Mouse (Mus musculus) heart, adult 11 months (tissue): ENCODE data around the gene Abcb10.
A peak's percentile ranks its signal among the peaks of the same experiment; 100 is the strongest.
"Not testable (repeated sequence)": the region's sequence is repeated elsewhere in the genome, so short reads cannot be mapped to it uniquely, and the experiment has no call there.

Experiments
- DNase-seq: peaks from one replicate; pipeline ENCODE4 v3.0.0; 2022

Gene Abcb10

DNA sequence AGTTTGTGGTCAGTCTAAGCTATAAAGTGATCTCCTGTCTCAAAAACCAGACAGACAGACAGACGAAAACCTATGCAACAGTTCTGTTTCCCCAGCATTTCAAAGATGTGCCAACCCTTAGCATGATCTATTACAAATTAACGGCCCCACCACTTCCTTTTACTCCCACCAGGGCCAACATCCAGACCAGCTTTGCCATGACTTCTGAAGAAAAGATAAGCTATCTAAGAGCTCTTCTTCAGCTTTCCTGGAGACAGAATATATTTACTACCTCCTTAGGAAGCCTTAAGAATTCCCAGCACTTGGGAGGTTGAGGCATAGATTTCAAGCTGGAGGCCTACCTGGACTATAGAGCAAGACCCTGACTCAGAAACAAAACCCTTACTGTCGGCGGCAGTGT is 2.7 kb downstream of the Abcb10 start:
- DNase-seq: no peak

GRCm38 (mm10) chr8:123978926-123979325 is 4.0 kb downstream of the Abcb10 start:
- DNase-seq: no peak

GRCm38 (mm10) chr8:123978166-123978838 is 4.6 kb downstream of the Abcb10 start:
- DNase-seq: peak; percentile 96

DNA sequence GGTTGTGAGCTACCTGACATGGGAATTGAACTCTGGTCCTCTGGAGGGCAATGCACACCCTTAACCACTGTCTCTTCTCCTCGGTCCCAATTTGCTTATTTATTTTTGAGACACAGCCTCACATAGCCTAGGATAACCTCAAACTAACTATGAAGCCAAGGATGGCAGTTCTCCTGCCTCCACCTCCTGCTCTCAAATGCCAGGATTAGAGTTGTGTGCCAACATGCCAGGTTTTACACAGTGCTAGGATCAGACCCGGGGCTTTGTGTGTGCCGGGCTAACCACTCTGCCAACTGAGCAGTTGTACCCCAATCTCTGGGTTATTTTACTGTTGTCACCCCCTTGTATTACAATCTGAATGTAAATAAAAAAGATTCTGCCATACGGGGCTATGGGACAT is 5.4 kb downstream of the Abcb10 start:
- no peak for DNase-seq

DNA sequence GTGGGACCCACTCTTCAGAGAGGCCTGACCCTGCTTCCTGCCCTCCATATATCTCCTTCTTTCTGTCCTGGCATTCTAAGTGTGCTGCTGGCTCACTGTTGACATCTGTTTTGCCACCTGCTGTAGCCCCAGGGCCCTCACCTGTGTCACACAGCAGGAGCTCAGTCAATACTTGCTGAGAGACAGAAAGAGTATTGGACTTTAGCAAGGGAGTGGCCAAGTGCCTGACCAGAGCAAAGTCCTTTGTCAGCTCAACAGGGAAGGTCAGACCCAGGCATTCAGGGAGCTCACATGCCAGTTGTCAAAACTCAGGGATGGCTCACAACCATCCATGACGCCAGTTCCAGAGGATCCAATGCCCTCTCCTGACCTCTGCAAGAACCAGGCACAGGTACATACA is 9.4 kb downstream of the Abcb10 start:
- DNase-seq: no peak

GRCm38 (mm10) chr8:123966896-123967295 is 16.0 kb downstream of the Abcb10 start:
- no peak for DNase-seq

DNA sequence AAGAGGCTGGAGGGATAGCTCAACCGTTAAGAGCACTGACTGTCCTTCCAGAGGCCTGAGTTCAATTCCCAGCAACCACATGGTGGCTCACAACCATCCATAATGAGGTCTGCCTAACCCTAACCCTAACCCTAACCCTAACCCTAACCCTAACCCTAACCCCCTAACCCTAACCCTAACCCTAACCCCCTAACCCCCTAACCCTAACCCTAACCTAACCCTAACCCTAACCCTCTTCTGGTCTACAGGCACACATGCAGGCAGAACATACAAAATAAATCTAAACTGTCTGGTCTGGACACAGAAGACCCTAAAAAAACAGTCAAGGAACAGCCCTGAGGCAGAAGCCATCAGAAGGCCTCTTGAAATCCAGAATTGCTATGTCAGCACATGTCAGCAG is 21.6 kb downstream of the Abcb10 start:
- no peak for DNase-seq

GRCm38 (mm10) chr8:123960556-123960955 is 22.4 kb downstream of the Abcb10 start:
- not testable (repeated sequence) for DNase-seq

DNA sequence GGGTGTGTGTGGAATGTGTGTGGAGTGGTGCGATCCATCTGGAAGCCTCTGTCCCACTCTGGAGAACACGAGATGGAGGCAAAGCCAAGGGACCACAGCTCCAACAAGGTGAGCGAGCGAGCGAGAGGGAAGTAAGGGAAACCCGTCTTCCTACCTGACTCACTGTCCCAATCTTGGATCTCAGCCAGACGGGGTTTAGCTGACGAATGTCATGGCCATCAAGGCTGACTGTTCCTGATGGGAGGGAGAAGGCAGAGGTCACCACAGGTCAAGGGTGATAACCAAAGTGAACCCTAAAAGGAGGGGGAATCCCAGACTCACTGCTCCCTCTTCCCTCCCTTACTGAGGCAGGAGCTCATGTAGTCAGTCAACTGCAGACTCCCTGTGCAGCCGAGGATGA is 22.9 kb downstream of the Abcb10 start:
- DNase-seq: peak; percentile 87

- DNase-seq: peak; percentile 72
These were observed 23.4 kb downstream of the Abcb10 start for GRCm38 (mm10) chr8:123959473-123959872.

- peak; percentile 95 for DNase-seq
These were observed 24.8 kb downstream of the Abcb10 start for GRCm38 (mm10) chr8:123958130-123958529.

- no peak for DNase-seq
These were observed 28.7 kb downstream of the Abcb10 start for GRCm38 (mm10) chr8:123954246-123954645.

- no peak for DNase-seq
These were observed 29.2 kb downstream of the Abcb10 start for GRCm38 (mm10) chr8:123953686-123954085.

DNA sequence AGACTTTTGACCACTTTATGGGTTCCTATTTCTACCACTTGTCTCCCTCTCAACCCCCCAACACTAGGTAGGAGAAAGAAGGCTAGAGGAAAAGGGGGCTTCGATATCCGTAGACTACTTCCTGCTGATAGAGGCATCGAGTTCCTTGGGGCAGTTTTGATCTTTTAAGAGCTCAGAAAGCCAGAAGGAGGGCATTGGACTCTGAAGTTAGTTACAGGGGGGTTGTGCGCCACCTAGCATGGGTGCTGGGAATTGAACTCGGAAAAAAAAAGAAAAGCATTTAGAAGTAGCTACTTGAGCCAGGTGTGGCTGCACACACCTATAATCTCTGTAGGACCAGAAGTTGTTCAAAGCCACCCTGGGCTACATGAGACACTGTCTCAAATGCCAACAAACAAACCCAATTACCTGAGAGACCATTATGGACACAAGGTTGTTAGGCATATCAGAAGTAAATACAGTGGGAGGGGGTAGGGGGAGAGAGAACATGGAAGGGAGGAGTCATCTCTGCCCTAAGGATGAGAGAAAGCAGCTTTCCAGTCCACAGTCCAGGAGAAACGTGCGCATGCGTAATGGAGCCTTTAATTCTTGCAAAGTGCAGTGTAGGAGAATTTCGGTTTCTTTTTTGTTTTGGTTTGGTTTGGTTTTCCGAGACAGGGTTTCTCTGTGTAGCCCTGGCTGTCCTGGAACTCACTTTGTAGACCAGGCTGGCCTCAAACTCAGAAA is 32.7 kb downstream of the Abcb10 start:
- DNase-seq: no peak

GRCm38 (mm10) chr8:123949686-123949986 is 33.3 kb downstream of the Abcb10 start:
- no peak for DNase-seq

DNA sequence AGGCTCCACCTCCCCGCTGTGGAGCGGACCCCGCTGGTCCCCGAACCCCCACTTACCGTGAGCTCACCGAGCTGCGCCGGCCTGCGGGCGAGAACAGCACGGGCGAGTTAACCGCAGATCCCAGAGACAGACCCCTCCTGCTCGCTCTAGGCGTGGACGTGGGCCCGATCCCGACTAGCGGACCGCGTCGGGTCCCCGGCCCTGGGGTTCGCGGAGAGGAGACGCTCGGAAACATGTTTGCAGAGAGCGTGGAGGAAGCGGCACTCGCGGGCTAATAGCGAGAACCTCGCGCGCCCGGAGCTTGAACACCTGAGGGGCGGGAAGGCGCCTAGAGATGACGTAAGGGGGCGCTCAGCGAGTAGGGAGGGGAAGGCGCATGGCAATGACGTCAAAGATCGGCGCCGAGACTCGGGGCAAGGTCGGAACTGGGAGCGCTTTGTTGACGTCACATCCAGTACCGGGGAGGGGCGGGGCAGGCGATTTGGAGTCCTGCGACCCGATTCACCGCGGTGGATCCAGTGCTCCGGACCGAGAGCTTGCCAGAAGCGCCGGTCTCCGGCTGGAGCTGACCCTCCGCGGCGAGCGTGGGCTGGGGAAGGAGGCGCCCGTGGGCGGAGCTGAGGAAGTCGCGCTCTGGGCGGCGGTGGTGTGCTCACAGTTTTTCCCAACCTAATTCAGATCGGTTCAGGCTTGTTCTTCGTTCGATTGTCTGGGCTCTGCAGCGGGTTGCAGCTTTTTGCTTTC is 33.8 kb downstream of the Abcb10 start, which contains the start of gene Nup133:
Gene Nup133 (minus strand): TSS at position 324 of the 744 bp plus-strand sequence.
- DNase-seq: peak; percentile 100

DNA sequence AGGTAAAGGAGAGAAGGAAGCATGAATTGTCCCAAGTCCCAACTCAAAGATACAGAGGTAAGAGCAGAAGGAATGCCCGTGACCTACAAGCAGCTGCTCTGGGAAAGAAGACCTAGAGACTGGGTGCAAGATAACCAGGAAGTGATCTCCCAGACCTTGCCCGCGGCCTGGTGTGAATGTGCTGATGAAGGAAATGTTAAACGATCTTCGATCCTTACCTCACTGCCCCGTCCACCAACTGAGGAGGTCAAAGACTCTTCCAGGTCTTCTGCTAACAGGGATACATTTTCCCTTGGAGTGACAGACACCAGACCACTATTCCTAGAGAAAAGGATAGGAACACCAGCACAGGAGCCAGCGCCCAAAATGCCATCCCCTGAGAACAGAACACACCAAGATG is 53.9 kb downstream of the Abcb10 start:
- no peak for DNase-seq

DNA sequence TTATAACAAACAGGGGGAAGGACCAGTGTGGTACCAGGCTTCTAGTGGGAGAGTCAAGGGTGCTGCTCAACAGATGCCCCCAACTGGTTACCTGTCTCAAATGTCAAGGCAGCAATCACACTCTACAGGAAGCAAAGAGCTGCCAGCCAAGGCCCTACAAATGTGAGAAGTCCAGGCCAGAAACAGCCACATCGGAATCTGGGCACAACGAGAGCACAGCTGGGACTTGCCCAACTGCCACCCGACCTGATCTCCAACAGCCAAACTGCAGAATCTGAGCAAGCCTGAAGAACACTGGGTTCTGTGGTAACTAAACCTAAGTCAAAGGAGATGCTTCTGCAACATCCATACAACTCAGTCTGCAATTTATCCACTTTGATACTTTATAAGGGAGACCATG is 57.3 kb downstream of the Abcb10 start:
- no peak for DNase-seq

- peak; percentile 96 for DNase-seq
These were observed 58.2 kb downstream of the Abcb10 start for GRCm38 (mm10) chr8:123924719-123925118.

DNA sequence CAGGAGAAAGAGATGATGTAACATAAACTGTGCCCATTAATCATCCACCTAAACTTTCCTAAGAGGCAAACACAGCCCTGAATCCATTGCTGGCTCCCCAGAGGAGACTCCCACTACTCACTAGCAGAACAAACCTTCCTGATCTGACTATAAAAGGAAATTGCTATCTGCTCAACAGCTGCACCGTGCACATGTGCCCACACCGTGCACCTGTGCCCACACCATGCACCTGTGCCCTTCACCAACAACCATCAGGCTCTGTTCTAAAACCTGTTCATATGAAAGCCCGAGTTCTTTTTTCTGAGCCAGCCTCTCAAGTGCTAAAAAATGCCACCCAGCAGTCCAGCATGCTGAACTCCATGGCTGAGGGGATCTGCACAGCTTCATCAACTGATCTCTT is 68.3 kb downstream of the Abcb10 start:
- DNase-seq: no peak

DNA sequence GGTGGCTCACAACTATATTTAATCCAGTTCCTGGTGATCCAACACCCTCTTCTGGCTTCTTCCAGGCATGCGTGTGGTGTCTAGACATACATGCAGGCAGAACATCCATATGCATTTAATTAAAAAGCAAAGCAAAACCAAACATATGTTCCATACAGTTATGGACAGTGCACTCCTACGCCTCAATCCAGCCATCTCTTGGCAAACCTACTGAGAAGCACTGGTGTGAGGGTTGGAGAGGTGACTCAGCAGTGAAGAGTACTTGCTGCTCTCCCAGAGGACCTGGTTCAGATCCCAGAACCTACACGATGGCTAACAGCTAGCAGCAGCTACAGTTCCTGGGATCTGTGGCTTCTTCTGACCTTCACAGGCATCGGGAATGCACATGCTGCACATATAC is 70.7 kb downstream of the Abcb10 start:
- no peak for DNase-seq

- no peak for DNase-seq
These were observed 75.3 kb downstream of the Abcb10 start for GRCm38 (mm10) chr8:123907604-123908003.

- DNase-seq: no peak
These were observed 80.3 kb downstream of the Abcb10 start for GRCm38 (mm10) chr8:123902653-123903052.
